Mouse (Mus musculus) testis, adult 2 months (tissue): ENCODE data around the gene Pofut2. TPM values are rescaled to one million over a fixed set of nuclear protein-coding genes. Genes with fewer than 3 reads are reported as not detected.

Source experiments
- H3K27ac ChIP-seq: fragments of 200-500 bp; 2 replicates; pipeline ENCODE4 v1.5.1; 2012; ENCODE audit warnings: low read depth, low read length; ENCODE audit not compliant: control insufficient read depth, insufficient read depth
- H3K27me3 ChIP-seq: fragments of 200-500 bp; 2 replicates; pipeline ENCODE4 v1.6.1; 2012; ENCODE audit warnings: mild to moderate bottlenecking, low read length, moderate library complexity; ENCODE audit not compliant: control insufficient read depth, insufficient read depth
- H3K36me3 ChIP-seq: fragments of 200-500 bp; 2 replicates; pipeline ENCODE4 v1.6.1; 2012; ENCODE audit warnings: mild to moderate bottlenecking, low read length; ENCODE audit not compliant: control insufficient read depth, insufficient read depth
- H3K4me1 ChIP-seq: fragments of 200-500 bp; 2 replicates; pipeline ENCODE4 v1.6.1; 2012; ENCODE audit warnings: low read length; ENCODE audit not compliant: control insufficient read depth, insufficient read depth
- H3K4me3 ChIP-seq: fragments of 200-500 bp; 2 replicates; pipeline ENCODE4 v1.5.1; 2012; ENCODE audit warnings: low read depth, mild to moderate bottlenecking, low read length, moderate library complexity, mixed read lengths; ENCODE audit not compliant: control insufficient read depth
- CTCF ChIP-seq: fragments of 200-500 bp; IDR thresholded peaks from 2 replicates; pipeline ENCODE4 v1.5.1; 2012; ENCODE audit warnings: low read depth, mild to moderate bottlenecking, inconsistent platforms, low read length, moderate library complexity; ENCODE audit not compliant: control insufficient read depth, insufficient read depth, insufficient replicate concordance
- POLR2A ChIP-seq: fragments of 200-500 bp; IDR thresholded peaks from 2 replicates; pipeline ENCODE4 v1.6.1; 2012; ENCODE audit warnings: low read depth, mild to moderate bottlenecking, inconsistent platforms, low read length, moderate library complexity; ENCODE audit not compliant: control insufficient read depth
- polyA plus RNA-seq: library from polyadenylated mRNA; depleted of rRNA; stranded (reverse); fragments of >200 nt; gene quantifications from 2 replicates; pipeline ENCODE4 v1.2.3, GENCODE M21; 2012

Gene Pofut2
- polyA plus RNA-seq, 1 experiment, result 54.0 TPM

- Histone ChIP-seq H3K36me3 (no peaks in the 10 kb centered on the region), H3K4me3 (no peak overlapping the region), H3K27me3 (no peaks in the 10 kb centered on the region), H3K4me1 (no peaks in the 10 kb centered on the region), H3K27ac (no peak overlapping the region)
- TF ChIP-seq CTCF, result no peak
- no peak for TF ChIP-seq POLR2A
Measured at GRCm38 (mm10) chr10:77290624-77291366, 31.8 kb downstream of the Pofut2 start.

GRCm38 (mm10) chr10:77294691-77295090, 35.7 kb downstream of the Pofut2 start:
- no peak overlapping the region for H3K4me3 ChIP-seq
- H3K36me3 ChIP-seq, result no peaks in the 10 kb centered on the region
- no peaks in the 10 kb centered on the region for H3K27me3 ChIP-seq
- no peak for TF ChIP-seq CTCF
- TF ChIP-seq POLR2A, result no peak
- no peak overlapping the region for H3K27ac ChIP-seq
- no peaks in the 10 kb centered on the region; the same call in 1 of the 2 replicates for H3K4me1 ChIP-seq

GRCm38 (mm10) chr10:77298621-77299020, 39.6 kb downstream of the Pofut2 start:
- Histone ChIP-seq H3K4me1 (no peaks in the 10 kb centered on the region; the same call in 1 of the 2 replicates), H3K36me3 (no peaks in the 10 kb centered on the region), H3K4me3 (no peak overlapping the region), H3K27me3 (no peaks in the 10 kb centered on the region), H3K27ac (no peak overlapping the region)
- TF ChIP-seq CTCF (no peak), POLR2A (no peak)

- H3K27ac ChIP-seq, result no peak overlapping the region
- no peaks in the 10 kb centered on the region for H3K27me3 ChIP-seq
- no peaks in the 10 kb centered on the region for H3K36me3 ChIP-seq
- TF ChIP-seq CTCF, result no peak
- H3K4me3 ChIP-seq, result no peak overlapping the region
- H3K4me1 ChIP-seq, result no peaks in the 10 kb centered on the region; the same call in 1 of the 2 replicates
Measured at GRCm38 (mm10) chr10:77299194-77299593, 40.2 kb downstream of the Pofut2 start.

- H3K36me3 ChIP-seq, result no peaks in the 10 kb centered on the region
- no peak overlapping the region for H3K27ac ChIP-seq
- no peaks in the 10 kb centered on the region for H3K27me3 ChIP-seq
- no peaks in the 10 kb centered on the region; the same call in 1 of the 2 replicates for H3K4me1 ChIP-seq
- H3K4me3 ChIP-seq, result no peak overlapping the region
- TF ChIP-seq POLR2A, result no peak
- TF ChIP-seq CTCF, result no peak
Measured at GRCm38 (mm10) chr10:77300237-77300933, 41.4 kb downstream of the Pofut2 start.

- Histone ChIP-seq H3K4me3 (no peak overlapping the region), H3K36me3 (no peaks in the 10 kb centered on the region), H3K4me1 (no peaks in the 10 kb centered on the region; the same call in 1 of the 2 replicates), H3K27me3 (no peaks in the 10 kb centered on the region), H3K27ac (no peak overlapping the region)
- TF ChIP-seq CTCF (no peak), POLR2A (no peak)
Measured at GRCm38 (mm10) chr10:77300934-77301297, 41.9 kb downstream of the Pofut2 start.

GRCm38 (mm10) chr10:77304362-77304761, 45.3 kb downstream of the Pofut2 start:
- Histone ChIP-seq H3K27ac (no peak overlapping the region), H3K4me1 (no peaks in the 10 kb centered on the region; the same call in 1 of the 2 replicates), H3K4me3 (no peak overlapping the region), H3K27me3 (no peaks in the 10 kb centered on the region), H3K36me3 (no peaks in the 10 kb centered on the region)
- TF ChIP-seq POLR2A (no peak), CTCF (no peak)
